Mouse (Mus musculus): Measurements from ENCODE around the gene Atp5g1. TPM values are rescaled to one million over a fixed set of nuclear protein-coding genes. Genes with fewer than 3 reads are reported as not detected.
"Not testable (repeated sequence)": the region's sequence is repeated elsewhere in the genome, so short reads cannot be mapped to it uniquely, and the experiment has no call there.

The Atp5g1 gene
- polyA plus RNA-seq, 1 experiment from 2014 or later = 536 TPM

GRCm38 (mm10) chr11:96110950-96111349 lies 35.5 kb upstream of the Atp5g1 start:
- 56% methylated on average over 2 of the region's 2 CpGs for WGBS
- H3K4me1 ChIP-seq (ENCODE audit: control insufficient read depth, insufficient read depth, low read length); H3K9me3 ChIP-seq (replicated peaks; ENCODE audit: control insufficient read depth, low read length, poor library complexity, severe bottlenecking); H3K27me3 ChIP-seq (ENCODE audit: control insufficient read depth, insufficient read depth, low read depth, low read length); H3K4me3 ChIP-seq (ENCODE audit: low read depth, low read length); H3K4me2 ChIP-seq (ENCODE audit: low read length); ATAC-seq; H3K27ac ChIP-seq (ENCODE audit: low read length); H3K9ac ChIP-seq (ENCODE audit: low read depth, low read length); H3K36me3 ChIP-seq (ENCODE audit: control insufficient read depth, insufficient read depth, low read length): not testable (repeated sequence)

GRCm38 (mm10) chr11:96108376-96108775 lies 32.9 kb upstream of the Atp5g1 start:
- Histone ChIP-seq H3K4me3 (ENCODE audit: low read depth, low read length) (no peak overlapping the region), H3K9me3 (replicated peaks; ENCODE audit: control insufficient read depth, low read length, poor library complexity, severe bottlenecking) (no peaks in the 10 kb centered on the region), H3K27me3 (ENCODE audit: control insufficient read depth, insufficient read depth, low read depth, low read length) (no peaks in the 10 kb centered on the region), H3K9ac (ENCODE audit: low read depth, low read length) (no peak overlapping the region), H3K4me2 (ENCODE audit: low read length) (no peak overlapping the region), H3K36me3 (ENCODE audit: control insufficient read depth, insufficient read depth, low read length) (no peaks in the 10 kb centered on the region), H3K27ac (ENCODE audit: low read length) (no peak overlapping the region), H3K4me1 (ENCODE audit: control insufficient read depth, insufficient read depth, low read length) (no peaks in the 10 kb centered on the region)
- WGBS = 74% methylated on average over 1 of the region's 1 CpGs
- no peak for ATAC-seq

GRCm38 (mm10) chr11:96093361-96093760 lies 17.9 kb upstream of the Atp5g1 start:
- Histone ChIP-seq H3K27ac (ENCODE audit: low read length) (no peak overlapping the region), H3K4me3 (ENCODE audit: low read depth, low read length) (no peak overlapping the region), H3K4me1 (ENCODE audit: control insufficient read depth, insufficient read depth, low read length) (no peaks in the 10 kb centered on the region), H3K9ac (ENCODE audit: low read depth, low read length) (no peak overlapping the region), H3K9me3 (replicated peaks; ENCODE audit: control insufficient read depth, low read length, poor library complexity, severe bottlenecking) (no peaks in the 10 kb centered on the region), H3K4me2 (ENCODE audit: low read length) (no peak overlapping the region), H3K27me3 (ENCODE audit: control insufficient read depth, insufficient read depth, low read depth, low read length) (no peaks in the 10 kb centered on the region), H3K36me3 (ENCODE audit: control insufficient read depth, insufficient read depth, low read length) (no peaks in the 10 kb centered on the region)
- ATAC-seq = no peak
- WGBS = 5% methylated on average over 3 of the region's 3 CpGs

GRCm38 (mm10) chr11:96092674-96093291 lies 17.3 kb upstream of the Atp5g1 start:
- ATAC-seq = no peak
- Histone ChIP-seq H3K4me3 (ENCODE audit: low read depth, low read length) (no peak overlapping the region), H3K9ac (ENCODE audit: low read depth, low read length) (no peak overlapping the region), H3K4me2 (ENCODE audit: low read length) (no peak overlapping the region), H3K27ac (ENCODE audit: low read length) (no peak overlapping the region), H3K9me3 (replicated peaks; ENCODE audit: control insufficient read depth, low read length, poor library complexity, severe bottlenecking) (no peaks in the 10 kb centered on the region; the same call in 1 of the 2 replicates), H3K36me3 (ENCODE audit: control insufficient read depth, insufficient read depth, low read length) (no peaks in the 10 kb centered on the region), H3K4me1 (ENCODE audit: control insufficient read depth, insufficient read depth, low read length) (no peaks in the 10 kb centered on the region), H3K27me3 (ENCODE audit: control insufficient read depth, insufficient read depth, low read depth, low read length) (no peaks in the 10 kb centered on the region)
- WGBS = 40% methylated on average over 7 of the region's 7 CpGs

GRCm38 (mm10) chr11:96091073-96091472 lies 15.6 kb upstream of the Atp5g1 start:
- no peak for ATAC-seq
- no peak overlapping the region for H3K9ac ChIP-seq (ENCODE audit: low read depth, low read length)
- no peak overlapping the region for H3K4me3 ChIP-seq (ENCODE audit: low read depth, low read length)
- H3K27me3 ChIP-seq (ENCODE audit: control insufficient read depth, insufficient read depth, low read depth, low read length) = no peaks in the 10 kb centered on the region
- H3K36me3 ChIP-seq (ENCODE audit: control insufficient read depth, insufficient read depth, low read length) = no peaks in the 10 kb centered on the region
- no peaks in the 10 kb centered on the region; the same call in 1 of the 2 replicates for H3K9me3 ChIP-seq (replicated peaks; ENCODE audit: control insufficient read depth, low read length, poor library complexity, severe bottlenecking)
- no peak overlapping the region for H3K4me2 ChIP-seq (ENCODE audit: low read length)
- WGBS = 75% methylated on average over 2 of the region's 2 CpGs
- H3K27ac ChIP-seq (ENCODE audit: low read length) = no peak overlapping the region
- H3K4me1 ChIP-seq (ENCODE audit: control insufficient read depth, insufficient read depth, low read length) = no peaks in the 10 kb centered on the region

GRCm38 (mm10) chr11:96087981-96088380 lies 12.5 kb upstream of the Atp5g1 start:
- no peak overlapping the region for H3K4me3 ChIP-seq (ENCODE audit: low read depth, low read length)

GRCm38 (mm10) chr11:96082682-96083081 lies 7.2 kb upstream of the Atp5g1 start:
- Histone ChIP-seq H3K9ac (ENCODE audit: low read depth, low read length) (no peak overlapping the region), H3K36me3 (ENCODE audit: control insufficient read depth, insufficient read depth, low read length) (no peaks in the 10 kb centered on the region), H3K27me3 (ENCODE audit: control insufficient read depth, insufficient read depth, low read depth, low read length) (no peaks in the 10 kb centered on the region), H3K4me1 (ENCODE audit: control insufficient read depth, insufficient read depth, low read length) (no peaks in the 10 kb centered on the region), H3K4me2 (ENCODE audit: low read length) (no peak overlapping the region), H3K9me3 (replicated peaks; ENCODE audit: control insufficient read depth, low read length, poor library complexity, severe bottlenecking) (no peaks in the 10 kb centered on the region), H3K27ac (ENCODE audit: low read length) (no peak overlapping the region), H3K4me3 (ENCODE audit: low read depth, low read length) (no peak overlapping the region)
- WGBS = 76% methylated on average over 3 of the region's 3 CpGs
- ATAC-seq = no peak

More at GRCm38 (mm10) chr11:96087981-96088380, 12.5 kb upstream of the Atp5g1 start:
- Histone ChIP-seq H3K9ac (ENCODE audit: low read depth, low read length) (no peak overlapping the region), H3K4me2 (ENCODE audit: low read length) (no peak overlapping the region), H3K27me3 (ENCODE audit: control insufficient read depth, insufficient read depth, low read depth, low read length) (no peaks in the 10 kb centered on the region), H3K36me3 (ENCODE audit: control insufficient read depth, insufficient read depth, low read length) (no peaks in the 10 kb centered on the region), H3K4me1 (ENCODE audit: control insufficient read depth, insufficient read depth, low read length) (no peaks in the 10 kb centered on the region), H3K27ac (ENCODE audit: low read length) (no peak overlapping the region), H3K9me3 (replicated peaks; ENCODE audit: control insufficient read depth, low read length, poor library complexity, severe bottlenecking) (no peaks in the 10 kb centered on the region; the same call in 1 of the 2 replicates)
- no peak for ATAC-seq
- 93% methylated on average over 6 of the region's 6 CpGs for WGBS

- WGBS = 86% methylated on average over 5 of the region's 5 CpGs
- no peaks in the 10 kb centered on the region for H3K4me1 ChIP-seq (ENCODE audit: control insufficient read depth, insufficient read depth, low read length)
- no peak overlapping the region for H3K4me2 ChIP-seq (ENCODE audit: low read length)
- no peak for ATAC-seq
- H3K27ac ChIP-seq (ENCODE audit: low read length) = no peak overlapping the region
- H3K27me3 ChIP-seq (ENCODE audit: control insufficient read depth, insufficient read depth, low read depth, low read length) = no peaks in the 10 kb centered on the region
- no peak overlapping the region for H3K9ac ChIP-seq (ENCODE audit: low read depth, low read length)
- no peaks in the 10 kb centered on the region for H3K9me3 ChIP-seq (replicated peaks; ENCODE audit: control insufficient read depth, low read length, poor library complexity, severe bottlenecking)
- H3K4me3 ChIP-seq (ENCODE audit: low read depth, low read length) = no peak overlapping the region
- H3K36me3 ChIP-seq (ENCODE audit: control insufficient read depth, insufficient read depth, low read length) = no peaks in the 10 kb centered on the region
Observed at GRCm38 (mm10) chr11:96080736-96081135, 5.3 kb upstream of the Atp5g1 start.

GRCm38 (mm10) chr11:96076221-96077105 lies 993 bp upstream of the Atp5g1 start:
- peak overlapping the region; percentile 32 for H3K4me3 ChIP-seq (ENCODE audit: low read depth, low read length)
- peak overlapping the region; percentile 88 for H3K27ac ChIP-seq (ENCODE audit: low read length)
- WGBS = 70% methylated on average over 13 of the region's 13 CpGs
- H3K27me3 ChIP-seq (ENCODE audit: control insufficient read depth, insufficient read depth, low read depth, low read length) = no peaks in the 10 kb centered on the region
- peaks cover 13% of the 10 kb centered on the region for H3K4me1 ChIP-seq (ENCODE audit: control insufficient read depth, insufficient read depth, low read length)
- ATAC-seq = no peak
- H3K9me3 ChIP-seq (replicated peaks; ENCODE audit: control insufficient read depth, low read length, poor library complexity, severe bottlenecking) = no peaks in the 10 kb centered on the region
- H3K36me3 ChIP-seq (ENCODE audit: control insufficient read depth, insufficient read depth, low read length) = peaks cover 4% of the 10 kb centered on the region; the same call in 1 of the 2 replicates
- peak overlapping the region; percentile 36; the same call in 1 of the 2 replicates for H3K9ac ChIP-seq (ENCODE audit: low read depth, low read length)
- H3K4me2 ChIP-seq (ENCODE audit: low read length) = peak overlapping the region; percentile 52
